17 mouse cellular contexts compared by ENCODE assay signal in the genomic region with DNA sequence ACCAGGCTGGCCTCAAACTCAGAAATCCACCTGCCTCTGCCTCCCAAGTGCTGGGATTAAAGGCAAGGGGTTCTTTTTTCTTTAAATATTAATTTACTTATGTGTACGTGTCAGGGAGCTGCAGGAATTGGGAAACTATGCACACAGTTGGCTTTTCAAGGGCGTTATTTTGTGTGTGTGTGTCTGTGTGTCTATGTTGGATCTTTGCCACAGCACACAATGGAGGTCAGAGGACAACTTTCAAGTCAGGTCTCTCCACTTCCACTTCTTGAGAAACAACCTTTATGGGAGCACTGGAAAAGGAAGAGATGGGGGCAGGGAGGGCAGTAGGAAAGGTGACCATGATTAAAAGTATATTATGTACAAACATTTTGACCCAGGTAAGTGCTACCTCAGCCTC.
"Had no signal": no experiment of that assay in that cellular context is flagged by ENCODE, and none has a peak within 500 bp of the region (broad histone marks: within the 10 kb centered on the region; RNA-seq: fewer than 3 reads in every experiment).

No protein-coding gene starts in this region.

- DNase-seq: kidney, adult 11 months; kidney, postnatal 14 days; layer of hippocampus, adult 9-11 months; layer of hippocampus, postnatal 36 days; liver, embryonic 13.5 days; retina, postnatal 1 day; right cerebral cortex, postnatal 4 days; spleen, adult 18-20 months; thymus, adult 18-20 months; thymus, postnatal 14 days had no signal

- H3K36me3 ChIP-seq: neural tube, embryonic 13.5 days had no signal

- H3K9ac ChIP-seq: kidney, embryonic 15.5 days; limb, embryonic 12.5 days; liver, embryonic 13.5 days; lung, embryonic 15.5 days; midbrain, embryonic 12.5 days; neural tube, embryonic 13.5 days had no signal

- ATAC-seq: midbrain, embryonic 16.5 days had no signal

- H3K9me3 ChIP-seq: kidney, embryonic 15.5 days; limb, embryonic 12.5 days; liver, embryonic 13.5 days; lung, embryonic 15.5 days; midbrain, embryonic 12.5 days; neural tube, embryonic 13.5 days had no signal

- H3K27me3 ChIP-seq: kidney, embryonic 15.5 days; limb, embryonic 12.5 days; liver, embryonic 13.5 days; lung, embryonic 15.5 days; midbrain, embryonic 12.5 days; neural tube, embryonic 13.5 days had no signal

- H3K4me2 ChIP-seq: kidney, embryonic 15.5 days; limb, embryonic 12.5 days; liver, embryonic 13.5 days; lung, embryonic 15.5 days; midbrain, embryonic 12.5 days; neural tube, embryonic 13.5 days had no signal

- H3K4me3 ChIP-seq: kidney, embryonic 15.5 days; limb, embryonic 12.5 days; liver, embryonic 13.5 days; lung, embryonic 15.5 days; midbrain, embryonic 12.5 days; neural tube, embryonic 13.5 days had no signal

- H3K27ac ChIP-seq: kidney, embryonic 15.5 days; limb, embryonic 12.5 days; liver, embryonic 13.5 days; lung, embryonic 15.5 days; macrophage; midbrain, embryonic 12.5 days; neural tube, embryonic 13.5 days had no signal
